Mouse (Mus musculus): Measurements from ENCODE around the gene Fnbp1. TPM values are rescaled to one million over a fixed set of nuclear protein-coding genes. Genes with fewer than 3 reads are reported as not detected.

Fnbp1 gene
- polyA plus RNA-seq, 1 experiment from 2014 or later = 12.7 TPM

GRCm38 (mm10) chr2:31143768-31144695 is 2.2 kb upstream of the Fnbp1 start:
- Histone ChIP-seq H3K4me3 (no peak overlapping the region), H3K36me3 (ENCODE audit: poor library complexity, severe bottlenecking) (peaks cover 30% of the 10 kb centered on the region), H3K4me2 (no peak overlapping the region), H3K9me3 (replicated peaks) (no peaks in the 10 kb centered on the region), H3K27me3 (peaks cover 12% of the 10 kb centered on the region), H3K4me1 (peaks cover 19% of the 10 kb centered on the region), H3K27ac (no peak overlapping the region), H3K9ac (no peak overlapping the region)
- WGBS = 80% methylated on average over 16 of the region's 16 CpGs
- ATAC-seq = no peak

- H3K4me1 ChIP-seq = peaks cover 19% of the 10 kb centered on the region
- H3K4me2 ChIP-seq = no peak overlapping the region
- H3K9me3 ChIP-seq (replicated peaks) = no peaks in the 10 kb centered on the region
- peaks cover 29% of the 10 kb centered on the region for H3K36me3 ChIP-seq (ENCODE audit: poor library complexity, severe bottlenecking)
- H3K4me3 ChIP-seq = no peak overlapping the region
- WGBS = 90% methylated on average over 6 of the region's 6 CpGs
- H3K27ac ChIP-seq = no peak overlapping the region
- H3K9ac ChIP-seq = no peak overlapping the region
- peaks cover 12% of the 10 kb centered on the region for H3K27me3 ChIP-seq
- ATAC-seq = no peak
Measured at GRCm38 (mm10) chr2:31143326-31143725, 1.5 kb upstream of the Fnbp1 start.

- H3K9me3 ChIP-seq (replicated peaks) = no peaks in the 10 kb centered on the region
- no peak overlapping the region for H3K9ac ChIP-seq
- H3K27me3 ChIP-seq = peaks cover 12% of the 10 kb centered on the region
- H3K27ac ChIP-seq = no peak overlapping the region
- peaks cover 19% of the 10 kb centered on the region for H3K4me1 ChIP-seq
- H3K36me3 ChIP-seq (ENCODE audit: poor library complexity, severe bottlenecking) = peaks cover 22% of the 10 kb centered on the region
- peak overlapping the region; percentile 78 for H3K4me2 ChIP-seq
- peak overlapping the region; percentile 86 for H3K4me3 ChIP-seq
- 37% methylated on average over 3 of the region's 3 CpGs for WGBS
- ATAC-seq = no peak
Measured at GRCm38 (mm10) chr2:31142505-31142904, 697 bp upstream of the Fnbp1 start.

GRCm38 (mm10) chr2:31141074-31141866 is 538 bp downstream of the Fnbp1 start:
- Histone ChIP-seq H3K4me1 (peaks cover 19% of the 10 kb centered on the region), H3K36me3 (ENCODE audit: poor library complexity, severe bottlenecking) (peaks cover 12% of the 10 kb centered on the region; the same call in 1 of the 2 replicates), H3K4me2 (peak overlapping the region; percentile 78), H3K27me3 (peaks cover 12% of the 10 kb centered on the region), H3K27ac (peak overlapping the region; percentile 70), H3K4me3 (peak overlapping the region; percentile 86), H3K9ac (peak overlapping the region; percentile 91), H3K9me3 (replicated peaks) (no peaks in the 10 kb centered on the region)
- under 1% methylated on average over 60 of the region's 78 CpGs for WGBS
- ATAC-seq = peak; percentile 60; the same call in 1 of the 2 replicates

GRCm38 (mm10) chr2:31140772-31141073 is 1.1 kb downstream of the Fnbp1 start:
- peaks cover 12% of the 10 kb centered on the region for H3K27me3 ChIP-seq
- H3K36me3 ChIP-seq (ENCODE audit: poor library complexity, severe bottlenecking) = 0 out of 2 replicates have a peak, but pooled peaks cover 6% of the 10 kb centered on the region
- no peaks in the 10 kb centered on the region for H3K9me3 ChIP-seq (replicated peaks)
- no peak overlapping the region for H3K27ac ChIP-seq
- peak overlapping the region; percentile 86 for H3K4me3 ChIP-seq
- 7% methylated on average over 10 of the region's 10 CpGs for WGBS
- ATAC-seq = no peak; the same call in 1 of the 2 replicates
- H3K4me2 ChIP-seq = peak overlapping the region; percentile 78
- H3K9ac ChIP-seq = peak overlapping the region; percentile 91
- peaks cover 19% of the 10 kb centered on the region for H3K4me1 ChIP-seq

GRCm38 (mm10) chr2:31139991-31140771 is 1.6 kb downstream of the Fnbp1 start:
- H3K36me3 ChIP-seq (ENCODE audit: poor library complexity, severe bottlenecking) = 0 out of 2 replicates have a peak, but pooled peaks cover 2% of the 10 kb centered on the region
- 83% methylated on average over 12 of the region's 12 CpGs for WGBS
- peak overlapping the region; percentile 78 for H3K4me2 ChIP-seq
- H3K9ac ChIP-seq = peak overlapping the region; percentile 91
- peak overlapping the region; percentile 86 for H3K4me3 ChIP-seq
- no peaks in the 10 kb centered on the region for H3K9me3 ChIP-seq (replicated peaks)
- peaks cover 12% of the 10 kb centered on the region for H3K27me3 ChIP-seq
- no peak overlapping the region for H3K27ac ChIP-seq
- ATAC-seq = no peak
- H3K4me1 ChIP-seq = peaks cover 19% of the 10 kb centered on the region

- peaks cover 12% of the 10 kb centered on the region for H3K27me3 ChIP-seq
- WGBS = 88% methylated on average over 10 of the region's 10 CpGs
- no peak for ATAC-seq
Measured at GRCm38 (mm10) chr2:31139174-31139632, 2.6 kb downstream of the Fnbp1 start.

GRCm38 (mm10) chr2:31137018-31137590 is 4.7 kb downstream of the Fnbp1 start:
- H3K9ac ChIP-seq = no peak overlapping the region; the same call in 1 of the 2 replicates
- ATAC-seq = no peak
- peaks cover 15% of the 10 kb centered on the region for H3K4me1 ChIP-seq
- H3K4me2 ChIP-seq = no peak overlapping the region
- peaks cover 5% of the 10 kb centered on the region; the same call in 1 of the 2 replicates for H3K27me3 ChIP-seq
- H3K4me3 ChIP-seq = no peak overlapping the region
- no peak overlapping the region for H3K27ac ChIP-seq
- WGBS = 78% methylated on average over 14 of the region's 14 CpGs
- H3K36me3 ChIP-seq (ENCODE audit: poor library complexity, severe bottlenecking) = no peaks in the 10 kb centered on the region
- H3K9me3 ChIP-seq (replicated peaks) = no peaks in the 10 kb centered on the region

More at GRCm38 (mm10) chr2:31139174-31139632, 2.6 kb downstream of the Fnbp1 start:
- peaks cover 19% of the 10 kb centered on the region for H3K4me1 ChIP-seq
- H3K9me3 ChIP-seq (replicated peaks) = no peaks in the 10 kb centered on the region
- H3K27ac ChIP-seq = no peak overlapping the region
- no peak overlapping the region for H3K4me3 ChIP-seq
- H3K4me2 ChIP-seq = no peak overlapping the region
- H3K9ac ChIP-seq = no peak overlapping the region
- no peaks in the 10 kb centered on the region for H3K36me3 ChIP-seq (ENCODE audit: poor library complexity, severe bottlenecking)

GRCm38 (mm10) chr2:31136338-31136737 is 5.5 kb downstream of the Fnbp1 start:
- Histone ChIP-seq H3K9me3 (replicated peaks) (no peaks in the 10 kb centered on the region), H3K4me1 (peaks cover 14% of the 10 kb centered on the region), H3K4me2 (no peak overlapping the region), H3K9ac (no peak overlapping the region), H3K4me3 (no peak overlapping the region), H3K27me3 (peaks cover 5% of the 10 kb centered on the region; the same call in 1 of the 2 replicates), H3K27ac (no peak overlapping the region), H3K36me3 (ENCODE audit: poor library complexity, severe bottlenecking) (no peaks in the 10 kb centered on the region)
- ATAC-seq = no peak
- WGBS = 62% methylated on average over 13 of the region's 13 CpGs

- no peaks in the 10 kb centered on the region for H3K9me3 ChIP-seq (replicated peaks)
- H3K9ac ChIP-seq = no peak overlapping the region
- peaks cover 7% of the 10 kb centered on the region for H3K4me1 ChIP-seq
- no peak overlapping the region for H3K27ac ChIP-seq
- no peak overlapping the region for H3K4me2 ChIP-seq
- no peak for ATAC-seq
- H3K27me3 ChIP-seq = peaks cover 5% of the 10 kb centered on the region; the same call in 1 of the 2 replicates
- H3K4me3 ChIP-seq = no peak overlapping the region
- 76% methylated on average over 13 of the region's 13 CpGs for WGBS
- H3K36me3 ChIP-seq (ENCODE audit: poor library complexity, severe bottlenecking) = no peaks in the 10 kb centered on the region
Measured at GRCm38 (mm10) chr2:31135512-31135931, 6.3 kb downstream of the Fnbp1 start.

- Histone ChIP-seq H3K4me1 (no peaks in the 10 kb centered on the region), H3K4me3 (no peak overlapping the region), H3K36me3 (ENCODE audit: poor library complexity, severe bottlenecking) (no peaks in the 10 kb centered on the region), H3K9me3 (replicated peaks) (no peaks in the 10 kb centered on the region), H3K9ac (no peak overlapping the region), H3K27ac (no peak overlapping the region), H3K27me3 (no peaks in the 10 kb centered on the region), H3K4me2 (no peak overlapping the region)
- 87% methylated on average over 3 of the region's 4 CpGs for WGBS
- ATAC-seq = no peak
Measured at GRCm38 (mm10) chr2:31133981-31134380, 7.8 kb downstream of the Fnbp1 start.

Measured in forebrain, embryonic 13.5 days (tissue).